Mouse (Mus musculus) thymus, adult 2 months (tissue): ENCODE measurements around the gene Supt4a. TPM values are rescaled to one million over a fixed set of nuclear protein-coding genes. Genes with fewer than 3 reads are reported as not detected.

Experiments
- DNase-seq: peaks from one replicate; pipeline ENCODE4 v3.0.0; 2021
- H3K27ac ChIP-seq: fragments of 200-500 bp; 2 replicates; pipeline ENCODE4 v1.5.1; 2012; ENCODE audit warnings: low read length, control low read depth; ENCODE audit not compliant: control insufficient read depth, insufficient read depth
- H3K27me3 ChIP-seq: fragments of 200-500 bp; 2 replicates; pipeline ENCODE4 v1.6.1; 2012; ENCODE audit warnings: mild to moderate bottlenecking, low read length, moderate library complexity, mixed read lengths; ENCODE audit not compliant: control insufficient read depth, insufficient read depth
- H3K36me3 ChIP-seq: fragments of 200-500 bp; 2 replicates; pipeline ENCODE4 v1.6.1; 2012; ENCODE audit warnings: mild to moderate bottlenecking, low read length, moderate library complexity; ENCODE audit not compliant: control insufficient read depth, insufficient read depth
- H3K4me1 ChIP-seq: fragments of 200-500 bp; replicated peaks from 2 replicates; pipeline ENCODE4 v1.6.1; 2012; ENCODE audit warnings: low read length; ENCODE audit not compliant: control insufficient read depth, insufficient read depth
- H3K4me3 ChIP-seq: fragments of 200-500 bp; 2 replicates; pipeline ENCODE4 v1.5.1; 2012; ENCODE audit warnings: mild to moderate bottlenecking, low read length, control low read depth, moderate library complexity; ENCODE audit not compliant: control insufficient read depth, insufficient read depth
- CTCF ChIP-seq: fragments of 200-500 bp; IDR thresholded peaks from 2 replicates; pipeline ENCODE4 v1.5.1; 2012; ENCODE audit warnings: mild to moderate bottlenecking, control low read depth, low read length, moderate library complexity, borderline replicate concordance; ENCODE audit not compliant: control insufficient read depth, poor library complexity, insufficient read depth; ENCODE audit errors: extremely low read depth
- POLR2A ChIP-seq: fragments of 200-500 bp; IDR thresholded peaks from 2 replicates; pipeline ENCODE4 v1.6.1; 2012; ENCODE audit warnings: mild to moderate bottlenecking, low read length, control low read depth, moderate library complexity; ENCODE audit not compliant: control insufficient read depth, poor library complexity, insufficient read depth; ENCODE audit errors: extremely low read depth
- WGBS: fragments of 180-500 bp; shearing (Covaris S2); methylation state at CpG from one replicate; pipeline ENCODE4 v1.1.7; 2018; 5-methylcytosine and 5-hydroxymethylcytosine counted together
- polyA plus RNA-seq: library from polyadenylated mRNA; depleted of rRNA; stranded (reverse); fragments of >200 nt; gene quantifications from 2 replicates; pipeline ENCODE4 v1.2.3, GENCODE M21; 2012

The Supt4a gene
- polyA plus RNA-seq, 1 experiment, result 215 TPM

GRCm38 (mm10) chr11:87753255-87753654, 15.9 kb downstream of the Supt4a start:
- no peaks in the 10 kb centered on the region for H3K27me3 ChIP-seq
- peaks cover 22% of the 10 kb centered on the region for H3K36me3 ChIP-seq
- H3K4me1 ChIP-seq, result peaks cover 30% of the 10 kb centered on the region
- peak overlapping the region; percentile 77 for H3K4me3 ChIP-seq
- peak overlapping the region; percentile 100 for H3K27ac ChIP-seq
- TF ChIP-seq POLR2A (no peak), CTCF (no peak)
- WGBS, result 17% methylated on average over 8 of the region's 8 CpGs
- DNase-seq, result peak; percentile 45

- Histone ChIP-seq H3K27ac (peak overlapping the region; percentile 100), H3K27me3 (no peaks in the 10 kb centered on the region), H3K4me1 (peaks cover 30% of the 10 kb centered on the region), H3K36me3 (peaks cover 26% of the 10 kb centered on the region), H3K4me3 (peak overlapping the region; percentile 77)
- no peak for TF ChIP-seq CTCF
- no peak for TF ChIP-seq POLR2A
- WGBS, result 14% methylated on average over 5 of the region's 5 CpGs
- DNase-seq, result peak; percentile 47
These were observed 16.6 kb downstream of the Supt4a start for GRCm38 (mm10) chr11:87753891-87754501.

- H3K36me3 ChIP-seq, result peaks cover 26% of the 10 kb centered on the region
- H3K4me1 ChIP-seq, result peaks cover 29% of the 10 kb centered on the region
- TF ChIP-seq CTCF (peak; percentile 29; the same call in 1 of the 2 replicates), POLR2A (peak; percentile 58)
- peak overlapping the region; percentile 100 for H3K27ac ChIP-seq
- WGBS, result 2% methylated on average over 5 of the region's 5 CpGs
- peak overlapping the region; percentile 77 for H3K4me3 ChIP-seq
- peak; percentile 96 for DNase-seq
- H3K27me3 ChIP-seq, result no peaks in the 10 kb centered on the region
These were observed 17.3 kb downstream of the Supt4a start for GRCm38 (mm10) chr11:87754603-87755002.

- Histone ChIP-seq H3K4me1 (peaks cover 30% of the 10 kb centered on the region), H3K36me3 (peaks cover 26% of the 10 kb centered on the region), H3K27me3 (no peaks in the 10 kb centered on the region), H3K4me3 (peak overlapping the region; percentile 99), H3K27ac (peak overlapping the region; percentile 99)
- 9% methylated on average over 17 of the region's 17 CpGs for WGBS
- TF ChIP-seq CTCF (peak; percentile 36; the same call in 1 of the 2 replicates), POLR2A (peak; percentile 97)
- DNase-seq, result peak; percentile 99
These were observed 18.1 kb downstream of the Supt4a start for GRCm38 (mm10) chr11:87755360-87756017.

- 2% methylated on average over 15 of the region's 15 CpGs for WGBS
- Histone ChIP-seq H3K36me3 (peaks cover 26% of the 10 kb centered on the region), H3K4me3 (peak overlapping the region; percentile 99), H3K27me3 (no peaks in the 10 kb centered on the region), H3K4me1 (peaks cover 38% of the 10 kb centered on the region), H3K27ac (peak overlapping the region; percentile 99)
- DNase-seq, result peak; percentile 85
- 0 out of 2 replicates have a peak, but pooled peaks have one; percentile 39 for TF ChIP-seq POLR2A
- no peak for TF ChIP-seq CTCF
These were observed 19.0 kb downstream of the Supt4a start for GRCm38 (mm10) chr11:87756251-87756820.

GRCm38 (mm10) chr11:87757001-87757954, 19.9 kb downstream of the Supt4a start:
- H3K4me3 ChIP-seq, result peak overlapping the region; percentile 99
- peak overlapping the region; percentile 99 for H3K27ac ChIP-seq
- 4% methylated on average over 25 of the region's 25 CpGs for WGBS
- H3K27me3 ChIP-seq, result no peaks in the 10 kb centered on the region; the same call in 1 of the 2 replicates
- no peak for TF ChIP-seq POLR2A
- TF ChIP-seq CTCF, result no peak
- H3K36me3 ChIP-seq, result peaks cover 26% of the 10 kb centered on the region
- peak; percentile 65 for DNase-seq
- H3K4me1 ChIP-seq, result peaks cover 41% of the 10 kb centered on the region
